Mouse (Mus musculus) liver, adult 2 months (tissue): ENCODE data around the gene Prune1. TPM values are rescaled to one million over a fixed set of nuclear protein-coding genes. Genes with fewer than 3 reads are reported as not detected.
A peak's percentile ranks its signal among the peaks of the same experiment; 100 is the strongest.

ENCODE experiments used
- DNase-seq: peaks from one replicate; pipeline ENCODE4 v3.0.0-alpha.2; 2011; ENCODE audit warnings: low read depth, low spot score; ENCODE audit errors: extremely low read depth
- H3K27ac ChIP-seq: fragments of 200-500 bp; replicated peaks from 2 replicates; pipeline ENCODE4 v1.5.1; 2012; ENCODE audit warnings: low read depth, mild to moderate bottlenecking, control low read depth, inconsistent platforms, low read length; ENCODE audit not compliant: insufficient read depth
- H3K27me3 ChIP-seq: fragments of 200-500 bp; 2 replicates; pipeline ENCODE4 v1.6.1; 2012; ENCODE audit warnings: mild to moderate bottlenecking, moderate library complexity, low read length, inconsistent platforms; ENCODE audit not compliant: control insufficient read depth, insufficient read depth
- H3K36me3 ChIP-seq: fragments of 200-500 bp; 2 replicates; pipeline ENCODE4 v1.6.1; 2012; ENCODE audit warnings: low read length, inconsistent platforms; ENCODE audit not compliant: control insufficient read depth, insufficient read depth
- H3K4me1 ChIP-seq: fragments of 200-500 bp; 2 replicates; pipeline ENCODE4 v1.6.1; 2011; ENCODE audit warnings: low read length; ENCODE audit not compliant: control insufficient read depth, insufficient read depth
- H3K4me3 ChIP-seq: fragments of 200-500 bp; 2 replicates; pipeline ENCODE4 v1.5.1; 2011; ENCODE audit warnings: low read depth, mild to moderate bottlenecking, control low read depth, low read length, moderate library complexity; ENCODE audit not compliant: insufficient read depth
- H3K79me2 ChIP-seq: fragments of 200-500 bp; 2 replicates; pipeline ENCODE4 v1.6.1; 2012; ENCODE audit warnings: inconsistent platforms, mild to moderate bottlenecking, low read length, moderate library complexity; ENCODE audit not compliant: control insufficient read depth, insufficient read depth
- H3K9ac ChIP-seq: fragments of 200-500 bp; 2 replicates; pipeline ENCODE4 v1.6.1; 2012; ENCODE audit warnings: low read depth, mild to moderate bottlenecking, control low read depth, inconsistent platforms, low read length
- CTCF ChIP-seq: fragments of 200-500 bp; IDR thresholded peaks from 2 replicates; pipeline ENCODE4 v1.5.1; 2011; ENCODE audit warnings: low read depth, low read length, control low read depth
- POLR2A ChIP-seq: fragments of 200-500 bp; IDR thresholded peaks from 2 replicates; pipeline ENCODE4 v1.6.1; 2011; ENCODE audit warnings: low read length, control low read depth; ENCODE audit not compliant: insufficient read depth; ENCODE audit errors: extremely low read depth
- WGBS: fragments of 180-500 bp; shearing (Covaris S2); methylation state at CpG from one replicate; pipeline ENCODE4 v1.1.7; 2018; 5-methylcytosine and 5-hydroxymethylcytosine counted together
- polyA plus RNA-seq: library from polyadenylated mRNA; depleted of rRNA; stranded (reverse); fragments of >200 nt; gene quantifications from 2 replicates; pipeline ENCODE4 v1.2.3, GENCODE M21; 2012
- total RNA-seq: library from RNA; depleted of rRNA; stranded (reverse); fragments of >200 nt; gene quantifications from 2 replicates; pipeline ENCODE4 v1.2.3, GENCODE M21; 2014

Gene Prune1
- total and polyA plus RNA-seq, 2 experiments = 7.6 to 11.3 TPM

DNA sequence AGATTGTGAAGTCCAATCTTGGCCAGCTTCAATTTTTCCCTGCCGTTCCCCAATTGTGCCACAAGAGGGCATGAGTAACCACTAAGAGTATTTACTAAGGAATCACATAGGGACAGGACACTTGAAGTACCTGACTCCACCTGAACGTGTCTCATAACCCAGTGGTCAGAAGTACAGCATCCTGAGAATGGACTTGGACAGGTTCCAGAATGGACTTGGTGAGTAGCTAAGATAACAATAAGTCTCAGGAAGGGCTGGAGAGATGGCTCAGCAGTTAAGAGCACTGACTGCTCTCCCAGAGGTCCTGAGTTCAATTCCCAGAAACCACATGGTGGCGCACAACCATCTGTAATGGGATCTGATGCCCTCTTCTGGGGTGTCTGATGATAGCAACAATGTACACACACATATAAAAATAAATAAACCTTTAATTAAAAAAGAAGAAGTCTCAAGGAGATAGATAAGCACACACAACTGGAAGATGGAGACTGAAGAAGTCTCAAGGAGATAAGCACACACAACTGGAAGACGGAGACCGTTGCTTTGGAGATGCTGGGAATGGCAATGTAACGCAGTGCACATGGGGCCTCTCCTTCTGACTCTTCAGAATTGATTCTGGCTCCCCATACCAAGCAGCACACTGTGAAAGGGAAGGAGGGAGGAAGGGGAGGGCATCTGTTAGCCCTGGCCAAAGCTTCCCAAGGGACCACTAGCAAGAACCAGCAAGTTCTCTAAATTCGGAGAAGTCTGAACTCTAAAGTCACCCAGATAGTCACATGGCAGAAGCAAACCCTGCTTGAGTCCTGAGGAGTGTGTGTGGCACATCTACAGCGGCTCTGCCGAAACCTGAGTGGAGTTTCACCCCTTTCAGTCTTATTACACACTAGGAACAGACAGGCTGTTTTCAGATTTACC, 29.3 kb upstream of the Prune1 start:
- 63% methylated on average over 9 of the region's 9 CpGs for WGBS
- peak; percentile 79 for DNase-seq
- H3K4me3 ChIP-seq = no peak overlapping the region
- no peaks in the 10 kb centered on the region for H3K36me3 ChIP-seq
- TF ChIP-seq CTCF = peak; percentile 31; the same call in 1 of the 2 replicates
- TF ChIP-seq POLR2A = no peak
- H3K27ac ChIP-seq = no peak overlapping the region
- no peak overlapping the region for H3K9ac ChIP-seq
- no peaks in the 10 kb centered on the region for H3K27me3 ChIP-seq
- H3K4me1 ChIP-seq = peaks cover under 1% of the 10 kb centered on the region; the same call in 1 of the 2 replicates
- H3K79me2 ChIP-seq = peaks cover 10% of the 10 kb centered on the region; the same call in 1 of the 2 replicates

DNA sequence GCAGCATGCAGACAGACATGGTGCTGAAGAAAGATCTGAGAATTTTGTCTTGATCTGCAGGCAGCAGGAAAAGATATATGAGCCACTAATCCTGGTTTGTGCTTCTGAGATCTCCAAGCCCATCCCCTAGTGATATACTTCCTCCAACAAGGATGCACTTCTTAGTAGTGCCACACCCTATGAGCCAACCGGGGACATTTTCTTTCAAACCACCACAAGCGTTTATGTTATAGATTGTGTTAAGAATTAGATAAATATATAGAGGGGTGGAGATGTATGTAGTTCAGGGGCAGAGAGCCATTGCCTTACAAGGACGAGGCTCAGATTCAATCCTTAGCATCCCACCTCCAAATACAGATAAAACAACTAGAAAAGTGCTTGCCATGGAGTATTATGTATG, 28.6 kb upstream of the Prune1 start:
- H3K27me3 ChIP-seq = no peaks in the 10 kb centered on the region
- H3K36me3 ChIP-seq = no peaks in the 10 kb centered on the region
- no peak overlapping the region for H3K27ac ChIP-seq
- peaks cover 4% of the 10 kb centered on the region; the same call in 1 of the 2 replicates for H3K79me2 ChIP-seq
- no peak for TF ChIP-seq CTCF
- TF ChIP-seq POLR2A = no peak
- H3K4me1 ChIP-seq = no peaks in the 10 kb centered on the region
- 65% methylated on average over 3 of the region's 3 CpGs for WGBS
- no peak overlapping the region for H3K4me3 ChIP-seq
- no peak overlapping the region for H3K9ac ChIP-seq
- no peak for DNase-seq

DNA sequence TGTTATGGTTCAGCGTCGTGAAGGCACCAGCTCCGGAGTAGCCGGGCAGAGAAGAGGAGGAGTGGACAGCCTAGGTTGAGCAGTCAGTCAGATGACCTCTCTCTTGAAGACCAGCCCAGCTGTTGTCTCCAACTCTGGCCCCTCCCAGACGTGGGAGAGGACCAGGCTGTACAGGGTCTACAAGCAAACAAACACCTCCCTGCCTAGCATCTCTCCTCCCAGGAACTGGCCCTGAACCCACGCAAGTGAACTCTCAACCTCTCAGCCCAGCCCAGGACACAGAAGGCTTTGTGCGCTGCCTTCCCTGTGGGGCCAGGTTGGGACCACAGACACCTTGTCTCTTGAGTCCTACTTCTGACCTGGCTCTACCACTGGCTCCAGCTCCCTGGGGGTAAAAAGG, 25.2 kb upstream of the Prune1 start, which contains the start of gene Anxa9:
TSS of gene Anxa9 (minus strand) at position 77 of the 400 bp plus-strand sequence.
- H3K4me1 ChIP-seq = no peaks in the 10 kb centered on the region
- H3K9ac ChIP-seq = no peak within 1 kb of the TSS
- no peaks in the 10 kb centered on the region for H3K36me3 ChIP-seq
- no peak for TF ChIP-seq CTCF
- TF ChIP-seq POLR2A = no peak
- no peak for DNase-seq
- H3K79me2 ChIP-seq = no peaks in the 10 kb centered on the region
- no peak within 1 kb of the TSS for H3K4me3 ChIP-seq
- 69% methylated on average over 7 of the region's 7 CpGs for WGBS
- H3K27ac ChIP-seq = no peak within 1 kb of the TSS
- no peaks in the 10 kb centered on the region for H3K27me3 ChIP-seq

DNA sequence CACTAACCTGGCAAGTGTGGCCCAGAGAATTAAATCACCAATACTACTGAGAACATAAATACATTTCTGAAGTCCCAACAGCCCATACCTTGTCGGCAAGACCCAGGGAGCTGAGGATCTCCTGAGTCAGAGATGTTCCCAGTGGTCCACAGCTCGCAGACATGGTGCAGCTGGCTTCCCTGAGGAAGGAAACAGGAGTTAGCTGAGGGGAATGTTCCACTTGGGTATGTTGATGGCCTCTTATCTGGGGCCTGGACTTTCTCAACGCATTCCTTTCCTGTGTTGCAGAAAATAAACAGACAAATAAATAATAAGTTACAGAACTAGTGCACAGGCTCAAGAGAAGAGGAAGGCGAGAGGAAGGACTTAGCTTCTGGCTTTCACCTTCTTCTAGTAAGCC, 24.4 kb upstream of the Prune1 start:
- H3K36me3 ChIP-seq = no peaks in the 10 kb centered on the region
- 70% methylated on average over 4 of the region's 4 CpGs for WGBS
- H3K4me1 ChIP-seq = no peaks in the 10 kb centered on the region
- no peak overlapping the region for H3K9ac ChIP-seq
- H3K27me3 ChIP-seq = no peaks in the 10 kb centered on the region
- DNase-seq = no peak
- H3K27ac ChIP-seq = no peak overlapping the region
- no peak overlapping the region for H3K4me3 ChIP-seq
- TF ChIP-seq POLR2A = no peak
- TF ChIP-seq CTCF = no peak
- H3K79me2 ChIP-seq = no peaks in the 10 kb centered on the region

DNA sequence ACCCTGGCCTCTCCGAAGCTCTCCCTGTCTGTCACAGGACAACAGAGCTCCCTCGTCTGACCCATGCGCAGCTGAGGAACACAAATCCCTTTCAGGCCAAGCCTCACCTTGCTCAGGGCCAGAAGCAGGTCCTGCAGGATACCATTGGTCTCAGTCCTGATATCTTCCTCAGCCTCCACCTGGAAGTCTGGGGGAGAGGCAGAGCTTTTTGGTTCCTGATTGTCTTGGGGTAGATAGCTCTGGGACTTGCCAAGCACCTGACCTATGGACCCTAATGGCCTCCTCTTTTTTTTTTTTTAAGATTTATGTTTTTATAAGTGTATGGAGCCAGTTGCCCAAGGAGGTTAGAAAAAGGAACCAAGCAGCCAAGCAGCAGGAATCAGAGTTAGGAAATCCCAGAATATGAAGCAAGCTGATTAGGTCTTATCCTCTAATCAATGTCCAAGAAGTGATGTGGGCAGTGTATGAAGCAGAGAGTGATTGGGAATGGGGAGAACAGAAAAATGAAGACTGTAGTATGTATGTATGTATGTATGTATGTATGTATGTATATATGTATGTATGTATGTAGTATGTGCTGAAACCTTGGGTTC, 19.4 kb upstream of the Prune1 start:
- Histone ChIP-seq H3K27ac (no peak overlapping the region), H3K27me3 (no peaks in the 10 kb centered on the region), H3K36me3 (peaks cover 6% of the 10 kb centered on the region), H3K9ac (no peak overlapping the region), H3K4me1 (peaks cover 11% of the 10 kb centered on the region), H3K79me2 (no peaks in the 10 kb centered on the region), H3K4me3 (no peak overlapping the region)
- DNase-seq = no peak
- TF ChIP-seq CTCF (no peak), POLR2A (no peak)
- WGBS = 92% methylated on average over 3 of the region's 3 CpGs
